Mouse (Mus musculus): ENCODE data around the gene Sec24b.

The Sec24b gene

GRCm38 (mm10) chr3:129948359-129948758, 113.0 kb downstream of the Sec24b start:
- in situ Hi-C loops (cut with MboI; ENCODE audit: low pct_unique_long_range_greater_than_20kb in 1 of 2, low sequenced_read_pairs in 2 of 2, unreplicated experiment in 1 of 2): no loop called here

- in situ Hi-C loops (cut with MboI; ENCODE audit: low pct_unique_long_range_greater_than_20kb in 1 of 2, low sequenced_read_pairs in 2 of 2, unreplicated experiment in 1 of 2): no loop called here
Observed at GRCm38 (mm10) chr3:129946217-129946914, 115.0 kb downstream of the Sec24b start.

- in situ Hi-C loops (cut with MboI; ENCODE audit: low pct_unique_long_range_greater_than_20kb in 1 of 2, low sequenced_read_pairs in 2 of 2, unreplicated experiment in 1 of 2): no loop called here
Observed at GRCm38 (mm10) chr3:129943813-129944212, 117.5 kb downstream of the Sec24b start.

- in situ Hi-C loops (cut with MboI; ENCODE audit: low pct_unique_long_range_greater_than_20kb in 1 of 2, low sequenced_read_pairs in 2 of 2, unreplicated experiment in 1 of 2): no loop called here
Observed at GRCm38 (mm10) chr3:129941291-129941690, 120.1 kb downstream of the Sec24b start.

GRCm38 (mm10) chr3:129940780-129941179, 120.6 kb downstream of the Sec24b start:
- in situ Hi-C loops (cut with MboI; ENCODE audit: low pct_unique_long_range_greater_than_20kb in 1 of 2, low sequenced_read_pairs in 2 of 2, unreplicated experiment in 1 of 2): no loop called here

GRCm38 (mm10) chr3:129939058-129939457, 122.3 kb downstream of the Sec24b start:
- in situ Hi-C loops (cut with MboI; ENCODE audit: low pct_unique_long_range_greater_than_20kb in 1 of 2, low sequenced_read_pairs in 2 of 2, unreplicated experiment in 1 of 2): no loop called here

- in situ Hi-C loops (cut with MboI; ENCODE audit: low pct_unique_long_range_greater_than_20kb in 1 of 2, low sequenced_read_pairs in 2 of 2, unreplicated experiment in 1 of 2): no loop called here
Observed at GRCm38 (mm10) chr3:129937848-129938247, 123.5 kb downstream of the Sec24b start.

GRCm38 (mm10) chr3:129936561-129936960, 124.8 kb downstream of the Sec24b start:
- in situ Hi-C loops (cut with MboI; ENCODE audit: low pct_unique_long_range_greater_than_20kb in 1 of 2, low sequenced_read_pairs in 2 of 2, unreplicated experiment in 1 of 2): no loop called here

Measured in mouse embryonic stem cell (cell line).